Mouse (Mus musculus) liver (tissue): ENCODE measurements around the gene Il4ra.

Experiments used
- DNase-seq: peaks from one replicate; pipeline ENCODE4 v3.0.0-alpha.2; 2020; ENCODE audit warnings: mixed read lengths

Il4ra gene

GRCm38 (mm10) chr7:125550881-125551381, 989 bp upstream of the Il4ra start:
- no peak for DNase-seq

GRCm38 (mm10) chr7:125552851-125553555, 1.1 kb downstream of the Il4ra start:
- DNase-seq = no peak

- DNase-seq = no peak
Observed at GRCm38 (mm10) chr7:125553653-125554428, 1.9 kb downstream of the Il4ra start.

- DNase-seq = no peak
Observed at GRCm38 (mm10) chr7:125554456-125555114, 2.7 kb downstream of the Il4ra start.

- DNase-seq = peak; percentile 36
Observed at GRCm38 (mm10) chr7:125555351-125555872, 3.5 kb downstream of the Il4ra start.

GRCm38 (mm10) chr7:125556096-125556495, 4.2 kb downstream of the Il4ra start:
- no peak for DNase-seq

- no peak for DNase-seq
Observed at GRCm38 (mm10) chr7:125556865-125557264, 4.9 kb downstream of the Il4ra start.

GRCm38 (mm10) chr7:125558401-125558945, 6.6 kb downstream of the Il4ra start:
- no peak for DNase-seq

GRCm38 (mm10) chr7:125558997-125559396, 7.1 kb downstream of the Il4ra start:
- no peak for DNase-seq

GRCm38 (mm10) chr7:125559537-125559936, 7.6 kb downstream of the Il4ra start:
- no peak for DNase-seq

GRCm38 (mm10) chr7:125560146-125560785, 8.3 kb downstream of the Il4ra start:
- DNase-seq = no peak

GRCm38 (mm10) chr7:125561085-125561690, 9.3 kb downstream of the Il4ra start:
- peak; percentile 77 for DNase-seq

- no peak for DNase-seq
Observed at GRCm38 (mm10) chr7:125562413-125562812, 10.5 kb downstream of the Il4ra start.

- no peak for DNase-seq
Observed at GRCm38 (mm10) chr7:125563093-125563492, 11.2 kb downstream of the Il4ra start.

GRCm38 (mm10) chr7:125564316-125565024, 12.6 kb downstream of the Il4ra start:
- DNase-seq = no peak

GRCm38 (mm10) chr7:125565516-125566285, 13.8 kb downstream of the Il4ra start:
- no peak for DNase-seq

- DNase-seq = no peak
Observed at GRCm38 (mm10) chr7:125566420-125566819, 14.5 kb downstream of the Il4ra start.

GRCm38 (mm10) chr7:125568888-125569287, 17.0 kb downstream of the Il4ra start:
- DNase-seq = no peak

GRCm38 (mm10) chr7:125571891-125572290, 20.0 kb downstream of the Il4ra start:
- no peak for DNase-seq

- no peak for DNase-seq
Observed at GRCm38 (mm10) chr7:125572737-125573136, 20.8 kb downstream of the Il4ra start.
